Mouse (Mus musculus): ENCODE measurements around the gene Fcgr2b.

DNA sequence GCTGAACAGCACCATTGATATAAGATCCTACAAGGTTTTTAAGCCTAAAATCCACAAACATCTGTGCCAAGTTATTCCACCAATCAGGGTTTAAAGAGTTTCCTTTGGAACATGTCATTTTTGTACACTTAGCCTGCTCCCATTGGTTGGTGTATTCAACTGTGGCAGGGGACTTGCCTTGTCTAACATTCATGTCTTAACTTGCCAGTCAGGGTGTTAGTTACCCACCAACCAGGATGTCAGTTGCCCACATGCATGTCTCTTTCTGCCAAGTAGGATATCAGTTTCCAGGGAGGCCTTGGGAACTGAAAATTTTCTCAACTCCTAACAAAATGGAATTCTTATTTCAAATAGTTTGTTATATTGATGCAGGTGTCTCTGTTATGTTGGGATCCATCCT, 29.2 kb upstream of the Fcgr2b start:
- TF ChIP-seq CTCF (IDR thresholded peaks at IDR 0.05; ENCODE audit: borderline replicate concordance, insufficient read depth, low read depth, low read length) (no peak), POLR2A (IDR thresholded peaks at IDR 0.05; ENCODE audit: borderline replicate concordance, insufficient read depth, low read length) (no peak)
